In the genomic region with DNA sequence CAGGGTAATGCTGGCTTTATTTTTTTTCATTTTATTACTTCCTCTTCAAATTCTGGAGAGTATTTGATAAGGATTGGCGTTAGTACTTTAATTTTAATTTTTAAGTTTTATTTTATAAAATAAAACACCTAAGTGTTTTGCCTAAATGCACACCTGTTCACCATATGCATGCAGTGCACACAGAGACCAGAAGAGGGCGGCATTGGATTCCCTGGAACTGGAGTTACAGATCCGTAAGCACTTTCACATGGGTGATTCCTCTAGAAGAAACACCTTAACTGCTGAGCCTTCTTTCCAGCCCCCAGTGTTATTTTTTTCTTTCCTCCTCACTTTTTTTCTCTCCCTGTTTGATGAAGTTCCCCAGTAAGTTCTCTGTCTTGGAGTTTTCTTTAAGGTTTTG, we compare ENCODE assay signal across 11 mouse cellular contexts. TPM values are rescaled to one million over a fixed set of nuclear protein-coding genes. Genes with fewer than 3 reads are reported as not detected.
DNase-seq lines count a peak whose midpoint lies in the region; ATAC-seq and TF ChIP-seq lines count a peak whose summit lies in the region.
"Had no signal": no experiment of that assay in that cellular context is flagged by ENCODE, and none has a peak within 500 bp of the region (broad histone marks: within the 10 kb centered on the region; RNA-seq: fewer than 3 reads in every experiment).

No protein-coding gene starts in this region.

- H3K27me3 ChIP-seq in E14TG2a.4 (ENCODE audit: insufficient read depth, low read length) (no peaks in the 10 kb centered on the region), Patski (no peaks in the 10 kb centered on the region)

- no peak overlapping the region for H3K4me3 ChIP-seq in left cerebral cortex, adult 2 months
- H3K4me3 ChIP-seq in E14TG2a.4 (replicated peaks; ENCODE audit: low read length): no peak overlapping the region

- no peaks in the 10 kb centered on the region for H3K9me3 ChIP-seq in E14TG2a.4 (ENCODE audit: low read length)

- ATAC-seq in Patski: no peak
- ATAC-seq: forebrain, embryonic 16.5 days had no signal

- CTCF ChIA-PET in Patski (lab: Charles Lee): interaction anchor here (0.7 to 1.4 kb wide), 6 partner anchors 8 to 78 kb away, joined by 3 to 9 read pairs (median 3); no protein-coding TSS in a partner anchor

- peak; percentile 25 for TF ChIP-seq CTCF in left cerebral cortex, adult 2 months (IDR thresholded peaks at IDR 0.05)
- TF ChIP-seq CTCF in E14TG2a.4 (conservative IDR thresholded peaks at IDR 0.05; ENCODE audit: low read length): peak; percentile 88
- TF ChIP-seq CTCF in Patski (IDR thresholded peaks at IDR 0.05): peak; percentile 87

- H3K27ac ChIP-seq in left cerebral cortex, adult 2 months: no peak overlapping the region

- no peaks in the 10 kb centered on the region for H3K36me3 ChIP-seq in E14TG2a.4 (ENCODE audit: insufficient read depth, low read length)

- POLR2A ChIA-PET in Patski (lab: Charles Lee): no interaction called here

- intact Hi-C loops in left cerebral cortex, adult 2 months (cut with DNase I): no loop called here

- H3K4me1 ChIP-seq in E14TG2a.4 (replicated peaks; ENCODE audit: low read depth, low read length): no peaks in the 10 kb centered on the region

- DNase-seq in left cerebral cortex, adult 2 months (ENCODE audit: extremely low spot score in 1 of 2, low spot score in 2 of 2): no peak
- no peak for DNase-seq in left cerebral cortex, adult 11 months (ENCODE audit: low spot score)
- DNase-seq in Patski (ENCODE audit: low read depth, low spot score): no peak
- peak; percentile 54 for DNase-seq in kidney, adult 9 months
- DNase-seq in spleen, postnatal 14 days (ENCODE audit: low spot score in 2 of 2): no peak
- no peak for DNase-seq in layer of hippocampus, adult 9-11 months

- in situ Hi-C loops in Patski (cut with MboI; ENCODE audit: low pct_unique_long_range_greater_than_20kb): loop anchor here (5.0 kb wide), 1 partner anchor 78 kb away; no protein-coding TSS in a partner anchor

RNA-seq across cellular contexts. Expression of a gene that starts 9.7 kb away (rescaled TPM):
- not detected for total RNA-seq in left cerebral cortex, adult 2 months (2021)
- polyA plus RNA-seq in Patski (2021): not detected
- polyA plus RNA-seq: forebrain, embryonic 16.5 days; large intestine, adult 2 months; midbrain, embryonic 11.5 days; small intestine, adult 2 months had no signal

RNA-seq across cellular contexts. Expression of a gene that starts 20.6 kb away (rescaled TPM):
- not detected for total RNA-seq in left cerebral cortex, adult 2 months (2021)
- 0.04 TPM for polyA plus RNA-seq in Patski (2021)
- polyA plus RNA-seq: forebrain, embryonic 16.5 days; midbrain, embryonic 11.5 days; small intestine, adult 2 months had no signal

RNA-seq across cellular contexts. Expression of a gene that starts 24.2 kb away (rescaled TPM):
- not detected for total RNA-seq in left cerebral cortex, adult 2 months (2021)
- polyA plus RNA-seq in Patski (2021): not detected
- polyA plus RNA-seq: forebrain, embryonic 16.5 days; large intestine, adult 2 months; midbrain, embryonic 11.5 days; small intestine, adult 2 months had no signal

RNA-seq across cellular contexts. Expression of a gene that starts 34.7 kb away (rescaled TPM):
- not detected for total RNA-seq in left cerebral cortex, adult 2 months (2021)
- not detected for polyA plus RNA-seq in Patski (2021)
- polyA plus RNA-seq: forebrain, embryonic 16.5 days; large intestine, adult 2 months; midbrain, embryonic 11.5 days; small intestine, adult 2 months had no signal

RNA-seq across cellular contexts. Expression of a gene that starts 51.1 kb away (rescaled TPM):
- not detected for total RNA-seq in left cerebral cortex, adult 2 months (2021)
- polyA plus RNA-seq in Patski (2021): not detected
- polyA plus RNA-seq: forebrain, embryonic 16.5 days; large intestine, adult 2 months; midbrain, embryonic 11.5 days; small intestine, adult 2 months had no signal

Comparison
In these comparisons a context has a peak if more than half of its experiments do, and no peak if none do; other contexts are left out.
1. CTCF ChIP-seq: peak in every context shown above with its lines; median percentile 88 in E14TG2a.4; 87 in Patski; 25 in left cerebral cortex, adult 2 months.